Mouse (Mus musculus): ENCODE measurements around the gene Sec23b. TPM values are rescaled to one million over a fixed set of nuclear protein-coding genes. Genes with fewer than 3 reads are reported as not detected.
A peak's percentile ranks its signal among the peaks of the same experiment; 100 is the strongest.
"Not testable (repeated sequence)": the region's sequence is repeated elsewhere in the genome, so short reads cannot be mapped to it uniquely, and the experiment has no call there.

Sec23b gene
- 100 to 1,000 TPM in 1 of 3 experiments, 10 to 100 TPM in 2; 77.6 to 101 (median 88.4) TPM for polyA plus RNA-seq (2017; shearing (Covaris generic))

GRCm38 (mm10) chr2:144555820-144556552 is at the start of gene Sec23b:
Gene Sec23b (plus strand): TSS chr2:144556229.
- peak; percentile 96 for ATAC-seq

DNA sequence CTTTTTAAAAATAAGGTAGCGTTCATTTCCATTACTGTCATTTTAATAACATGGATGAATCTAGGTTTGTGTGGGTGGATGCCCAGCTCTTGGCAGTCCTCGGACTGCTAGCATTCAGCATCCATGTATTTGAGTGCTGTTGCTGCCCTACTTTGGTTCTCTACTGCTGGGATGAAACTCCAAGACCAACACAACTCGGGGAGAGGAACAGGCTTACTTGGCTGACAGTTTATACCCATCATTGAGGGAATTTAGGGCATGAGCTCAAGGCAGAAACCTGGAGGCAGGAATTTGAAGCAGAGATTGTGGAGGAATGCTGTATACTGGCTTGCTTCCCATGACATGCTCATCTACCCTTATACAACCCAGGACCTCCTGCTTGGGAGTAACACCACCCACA is 41.4 kb upstream of the Sec23b start:
- no peak for ATAC-seq

DNA sequence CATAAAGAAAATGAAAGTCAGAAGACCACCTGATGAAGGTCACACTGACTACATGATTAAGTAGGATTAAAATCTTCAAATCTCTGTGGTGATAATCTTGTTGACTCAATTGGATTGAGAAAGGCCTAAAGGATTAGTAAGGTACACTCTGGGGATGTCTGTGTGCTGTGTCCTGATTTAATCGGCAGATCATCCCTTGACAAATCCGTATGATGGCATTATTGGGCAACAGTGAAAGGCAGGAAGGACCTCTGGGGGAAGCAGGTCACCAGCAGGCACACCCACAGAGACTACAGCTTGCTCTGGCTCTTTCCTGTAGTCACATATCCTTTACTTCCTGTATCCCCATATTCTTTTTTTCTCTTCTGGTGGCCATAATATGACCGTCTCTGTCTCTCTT is 36.3 kb upstream of the Sec23b start:
- ATAC-seq: no peak

DNA sequence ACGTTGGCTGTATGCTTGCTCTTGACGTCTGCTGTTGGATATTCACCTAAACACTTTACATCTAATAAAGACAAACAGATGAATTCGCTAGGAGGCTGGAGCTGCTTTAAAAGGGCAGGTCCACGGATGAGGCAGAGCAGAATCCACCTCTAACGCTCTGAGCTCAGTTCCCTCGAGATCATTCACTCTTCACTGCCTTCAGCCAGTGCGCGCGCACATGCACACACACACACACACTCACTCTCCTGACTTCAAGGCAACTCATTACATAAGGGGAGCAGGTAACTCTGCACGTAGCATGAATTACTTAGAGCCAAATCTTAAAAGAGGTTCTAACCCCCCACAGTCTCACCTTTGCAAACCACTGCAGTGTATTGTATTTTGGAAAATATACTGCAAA is 30.2 kb upstream of the Sec23b start:
- no peak for ATAC-seq

DNA sequence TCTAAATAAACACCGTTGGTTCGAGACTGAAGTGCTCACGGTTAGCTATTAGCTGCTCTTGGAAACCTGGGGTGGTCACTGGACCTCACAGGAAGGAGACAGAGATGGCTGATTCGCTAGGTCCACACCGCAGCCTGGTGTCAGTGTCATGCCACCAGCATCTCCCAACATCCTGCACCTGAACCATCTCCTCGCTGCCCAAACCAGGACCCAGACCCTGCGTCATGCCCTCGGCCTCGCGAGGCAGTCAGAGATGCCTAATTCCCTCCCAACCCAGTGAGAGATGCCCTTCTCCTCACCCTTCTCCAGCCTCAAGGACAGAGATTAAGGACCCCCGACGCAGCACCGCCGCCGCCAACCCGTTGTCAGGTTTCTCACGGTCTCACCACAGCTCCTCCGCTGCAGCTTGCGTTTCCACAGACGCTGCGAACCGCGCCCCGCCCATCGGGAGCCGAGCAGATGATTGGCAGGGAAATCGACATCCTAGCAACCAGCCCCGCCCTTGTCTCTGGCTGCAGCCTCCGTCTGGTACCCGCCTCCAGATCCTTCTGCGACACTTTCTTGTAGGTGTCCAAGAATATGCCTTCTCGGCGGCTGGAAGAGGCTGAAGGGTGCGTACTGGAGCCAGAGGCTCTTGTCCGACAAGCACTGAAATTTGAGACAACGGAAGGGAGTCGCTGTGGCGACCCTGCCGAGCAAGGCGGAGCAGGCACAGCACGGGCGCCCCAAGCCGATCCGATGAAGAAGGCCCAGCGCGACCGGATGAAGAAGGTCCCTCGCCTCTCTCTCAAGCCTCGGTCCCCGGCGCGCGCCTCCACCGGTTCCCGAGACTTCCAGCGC is 28.8 kb upstream of the Sec23b start, which contains the start of the genes Dzank1 and Polr3f:
Gene Dzank1, minus strand, starts transcription at position 434 of the 840 bp plus-strand sequence.
Gene Polr3f, plus strand, starts transcription at position 738 of the 840 bp plus-strand sequence.
- ATAC-seq: peak; percentile 98

DNA sequence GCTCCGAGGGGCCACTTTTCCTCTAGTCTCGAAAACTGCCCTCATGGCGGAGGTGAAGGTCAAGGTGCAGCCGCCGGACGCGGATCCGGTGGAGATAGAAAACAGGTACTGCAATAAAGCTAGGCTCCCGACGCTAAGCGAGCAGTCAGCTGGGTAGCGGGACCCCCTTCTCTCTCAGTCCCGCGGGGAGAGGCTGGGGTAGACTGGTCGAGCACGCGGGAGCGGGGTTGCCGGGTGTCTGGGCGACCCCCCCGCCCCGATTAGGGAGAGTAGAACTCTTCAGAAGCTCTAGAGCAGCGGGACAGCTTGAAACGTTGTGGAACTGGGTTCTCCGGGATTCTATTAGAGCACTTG is 28.2 kb upstream of the Sec23b start:
- peak; percentile 8 for ATAC-seq

GRCm38 (mm10) chr2:144537123-144537522 is 18.9 kb upstream of the Sec23b start:
- ATAC-seq: no peak

- no peak for ATAC-seq
Observed at GRCm38 (mm10) chr2:144541246-144541645, 14.8 kb upstream of the Sec23b start.

DNA sequence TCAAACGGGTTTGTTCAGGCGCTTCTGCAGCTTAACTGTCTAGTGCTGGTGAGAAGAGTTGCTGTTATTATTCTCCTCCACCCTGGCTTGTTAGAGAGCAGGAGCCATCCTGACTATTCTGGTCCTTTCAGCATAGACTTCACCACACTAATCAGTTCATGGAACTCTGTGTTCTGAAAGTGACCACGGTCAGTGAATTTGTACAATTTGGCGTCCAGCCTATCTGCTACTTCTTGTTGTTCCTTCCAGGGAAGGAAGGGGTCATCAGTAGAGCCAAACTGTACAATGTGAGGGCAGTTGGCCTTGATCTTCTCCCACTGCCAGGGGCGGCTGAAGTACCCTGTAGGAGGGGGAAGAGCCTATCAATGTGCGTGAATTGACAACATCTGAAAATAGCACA is 12.4 kb upstream of the Sec23b start:
- ATAC-seq: no peak

DNA sequence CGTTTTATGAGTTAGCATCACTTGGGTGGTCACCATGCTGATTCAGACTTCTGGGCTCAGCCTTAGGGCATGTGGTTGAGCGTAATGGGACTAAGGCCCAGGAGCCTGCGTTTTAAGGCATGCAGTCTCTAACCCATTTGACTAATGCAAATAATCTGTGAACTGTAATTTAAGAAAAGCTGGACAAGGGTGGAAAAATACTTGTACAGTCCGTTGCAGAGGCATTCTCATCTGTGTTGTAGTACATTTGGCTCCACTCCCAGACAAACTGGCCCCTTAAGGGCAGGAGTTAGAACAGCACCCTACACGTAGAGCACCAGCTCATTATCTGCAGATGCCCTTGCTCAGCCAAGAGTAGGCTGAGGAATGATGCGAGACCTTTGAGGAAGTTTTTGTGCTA is 11.4 kb upstream of the Sec23b start:
- no peak for ATAC-seq

GRCm38 (mm10) chr2:144545061-144545460 is 11.0 kb upstream of the Sec23b start:
- no peak for ATAC-seq

- no peak for ATAC-seq
Observed at GRCm38 (mm10) chr2:144545481-144545880, 10.5 kb upstream of the Sec23b start.

- no peak for ATAC-seq
Observed at GRCm38 (mm10) chr2:144547559-144547958, 8.5 kb upstream of the Sec23b start.

- peak; percentile 78 for ATAC-seq
Observed at GRCm38 (mm10) chr2:144550529-144550928, 5.5 kb upstream of the Sec23b start, which contains the start of gene Rbbp9. Gene Rbbp9 (minus strand): TSS chr2:144550869.

DNA sequence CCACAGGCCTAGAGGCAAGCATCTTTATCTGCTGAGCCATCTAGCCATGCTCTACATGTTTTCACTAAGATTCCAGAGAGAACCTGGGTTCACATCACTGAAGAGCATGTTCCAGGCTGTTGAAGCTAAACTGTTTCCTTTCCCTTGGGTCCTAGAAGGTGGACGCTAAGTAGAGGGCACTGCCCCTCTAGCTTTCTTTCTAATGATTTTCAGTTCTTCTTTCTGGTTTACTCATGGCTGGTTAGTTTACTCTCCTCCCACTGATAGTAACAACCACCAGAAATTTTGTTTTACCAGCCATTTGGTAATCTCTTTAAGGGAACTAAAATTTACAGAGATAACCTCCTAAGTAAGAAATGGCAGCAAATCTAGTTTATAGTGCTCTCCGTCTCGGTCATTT is 2.1 kb upstream of the Sec23b start:
- no peak for ATAC-seq

DNA sequence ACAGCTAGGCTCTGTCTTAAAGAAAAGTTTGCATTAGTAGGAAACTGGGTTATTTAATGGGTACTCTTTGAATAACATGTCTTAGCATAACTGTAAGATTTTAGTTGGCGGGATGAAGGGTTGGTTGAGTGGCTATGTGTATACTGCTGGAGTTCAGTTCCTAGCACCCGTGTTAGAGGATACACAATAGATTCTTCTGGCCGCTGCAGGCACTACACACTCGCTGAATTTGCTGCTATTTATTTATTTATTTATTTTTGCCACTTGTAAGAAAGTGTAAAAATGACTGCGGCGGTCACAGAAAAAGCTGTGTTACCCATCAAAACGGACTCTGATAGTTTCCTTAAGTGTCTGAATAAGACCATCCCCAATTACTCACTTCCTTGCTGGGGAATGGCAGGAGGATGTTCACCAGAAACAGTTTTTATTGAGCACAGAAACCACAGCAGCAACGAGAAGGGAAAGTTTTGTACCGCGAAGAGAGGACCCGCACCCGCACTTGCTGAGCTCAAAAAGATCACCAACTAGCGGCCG is 676 bp upstream of the Sec23b start:
- ATAC-seq: peak; percentile 26

DNA sequence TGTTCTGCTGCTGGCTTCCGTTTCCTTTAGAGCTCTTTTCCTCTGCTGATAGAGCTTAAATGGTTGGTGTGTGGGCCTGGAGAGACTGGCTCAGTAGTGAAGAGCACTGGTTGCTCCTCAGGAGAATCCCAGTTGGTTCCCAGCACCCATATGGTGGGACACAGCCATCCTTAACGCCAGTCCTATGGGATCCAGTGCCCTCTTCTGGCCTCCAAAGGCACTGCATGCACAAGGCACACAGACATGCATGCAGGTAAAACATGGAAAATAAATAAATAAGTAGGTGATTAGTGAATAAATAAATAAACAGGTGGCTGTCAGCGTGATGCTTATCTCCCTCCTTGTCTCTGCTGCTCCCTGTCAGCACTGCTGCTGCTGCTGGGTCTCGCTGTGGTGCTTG is 32.7 kb downstream of the Sec23b start:
- no peak for ATAC-seq

- not testable (repeated sequence) for ATAC-seq
Observed at GRCm38 (mm10) chr2:144593036-144593435, 37.0 kb downstream of the Sec23b start.

DNA sequence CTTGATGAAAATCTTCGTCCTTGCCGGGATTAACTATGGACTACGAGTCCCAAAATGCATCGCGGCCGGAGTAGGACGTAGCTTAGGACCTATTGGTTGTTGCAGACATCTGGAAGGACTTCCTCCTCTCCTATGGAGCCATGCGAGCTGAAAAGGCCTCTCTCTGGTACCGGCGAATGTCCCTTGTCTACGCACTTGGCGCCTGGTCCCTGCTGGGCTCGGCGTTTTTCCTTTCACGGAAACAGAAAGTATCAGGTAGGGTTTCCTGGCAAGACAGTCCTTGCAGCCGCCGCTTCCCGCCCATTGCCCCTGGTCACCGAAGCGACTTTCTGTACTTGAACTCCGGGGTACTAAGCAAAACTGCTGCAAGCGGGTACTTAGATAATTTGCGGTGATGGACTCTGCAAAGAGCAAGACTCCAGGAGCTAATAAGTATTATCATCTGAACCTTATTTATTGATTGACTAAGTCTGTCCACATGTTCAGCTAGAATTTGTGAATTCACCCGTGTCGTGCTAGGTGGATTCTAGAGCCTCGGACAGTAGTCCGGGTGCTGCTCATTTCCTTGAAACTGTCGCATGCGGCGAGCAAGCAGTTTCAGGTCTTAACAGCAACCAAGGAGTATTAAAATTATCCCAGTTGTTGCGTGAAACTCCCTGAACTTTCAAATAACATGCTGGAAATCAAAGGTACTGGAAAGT is 38.1 kb downstream of the Sec23b start, which contains the start of gene Smim26:
Gene Smim26, plus strand, starts transcription at position 104 of the 701 bp plus-strand sequence.
- peak; percentile 100 for ATAC-seq

GRCm38 (mm10) chr2:144598006-144598405 is 42.0 kb downstream of the Sec23b start:
- ATAC-seq: no peak

- peak; percentile 92 for ATAC-seq
Observed at GRCm38 (mm10) chr2:144599831-144600687, 44.0 kb downstream of the Sec23b start, which contains the start of gene Dtd1. Gene Dtd1 (plus strand): TSS chr2:144599897.
